Mouse (Mus musculus): ENCODE results near the gene Hif3a. TPM values are rescaled to one million over a fixed set of nuclear protein-coding genes. Genes with fewer than 3 reads are reported as not detected.
A peak's percentile ranks its signal among the peaks of the same experiment; 100 is the strongest.

Gene Hif3a
- polyA plus RNA-seq, 1 experiment: 11.9 TPM

- TF ChIP-seq POLR2A (IDR thresholded peaks at IDR 0.05; ENCODE audit: insufficient read depth, low read length) (no peak), EP300 (IDR thresholded peaks at IDR 0.05; ENCODE audit: insufficient read depth, low read depth, low read length) (no peak), CTCF (IDR thresholded peaks at IDR 0.05; ENCODE audit: low read depth, low read length) (no peak)
- Histone ChIP-seq H3K27me3 (ENCODE audit: control insufficient read depth, insufficient read depth, low read length, poor library complexity, severe bottlenecking) (no peaks in the 10 kb centered on the region), H3K36me3 (ENCODE audit: control insufficient read depth, insufficient read depth, low read length, poor library complexity, severe bottlenecking) (no peaks in the 10 kb centered on the region), H3K27ac (ENCODE audit: insufficient read depth, low read length) (no peak overlapping the region), H3K4me1 (ENCODE audit: control insufficient read depth, insufficient read depth, low read length) (no peaks in the 10 kb centered on the region), H3K9ac (ENCODE audit: low read depth, poor library complexity, severe bottlenecking) (no peak overlapping the region), H3K9me3 (replicated peaks; ENCODE audit: control insufficient read depth, insufficient read depth, low read length, poor library complexity, severe bottlenecking) (no peaks in the 10 kb centered on the region), H3K4me3 (ENCODE audit: low read depth, low read length) (no peak overlapping the region)
These were observed 16.5 kb downstream of the Hif3a start for GRCm38 (mm10) chr7:17045743-17046142.

- Histone ChIP-seq H3K9me3 (replicated peaks; ENCODE audit: control insufficient read depth, insufficient read depth, low read length, poor library complexity, severe bottlenecking) (no peaks in the 10 kb centered on the region), H3K4me1 (ENCODE audit: control insufficient read depth, insufficient read depth, low read length) (no peaks in the 10 kb centered on the region), H3K27ac (ENCODE audit: insufficient read depth, low read length) (no peak overlapping the region), H3K9ac (ENCODE audit: low read depth, poor library complexity, severe bottlenecking) (no peak overlapping the region), H3K36me3 (ENCODE audit: control insufficient read depth, insufficient read depth, low read length, poor library complexity, severe bottlenecking) (no peaks in the 10 kb centered on the region), H3K4me3 (ENCODE audit: low read depth, low read length) (no peak overlapping the region), H3K27me3 (ENCODE audit: control insufficient read depth, insufficient read depth, low read length, poor library complexity, severe bottlenecking) (no peaks in the 10 kb centered on the region)
- TF ChIP-seq CTCF (IDR thresholded peaks at IDR 0.05; ENCODE audit: low read depth, low read length) (no peak), POLR2A (IDR thresholded peaks at IDR 0.05; ENCODE audit: insufficient read depth, low read length) (no peak), EP300 (IDR thresholded peaks at IDR 0.05; ENCODE audit: insufficient read depth, low read depth, low read length) (no peak)
These were observed 22.9 kb downstream of the Hif3a start for GRCm38 (mm10) chr7:17039373-17039772.

- TF ChIP-seq EP300 (IDR thresholded peaks at IDR 0.05; ENCODE audit: insufficient read depth, low read depth, low read length): no peak
- TF ChIP-seq CTCF (IDR thresholded peaks at IDR 0.05; ENCODE audit: low read depth, low read length): no peak
- TF ChIP-seq POLR2A (IDR thresholded peaks at IDR 0.05; ENCODE audit: insufficient read depth, low read length): no peak
These were observed 24.1 kb downstream of the Hif3a start for GRCm38 (mm10) chr7:17038018-17038695.

DNA sequence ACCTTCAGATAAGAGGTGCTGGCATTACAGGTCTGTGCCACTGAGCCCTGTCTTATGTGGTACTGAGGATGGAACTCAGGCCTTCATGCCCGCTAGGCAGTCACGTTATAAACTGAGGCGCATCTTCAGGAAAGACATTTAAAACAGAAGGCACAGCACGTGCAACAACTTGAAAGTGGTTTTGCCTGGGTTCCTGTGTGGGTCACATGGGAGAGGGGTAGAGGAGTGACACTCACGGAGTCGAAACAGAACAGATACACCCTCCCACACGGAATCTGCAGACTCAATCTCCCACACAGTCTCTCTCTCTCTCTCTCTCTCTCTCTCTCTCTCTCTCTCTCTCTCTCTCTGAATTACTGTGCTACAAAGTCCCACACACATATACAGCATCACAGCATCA, 32.0 kb downstream of the Hif3a start:
- TF ChIP-seq CTCF (IDR thresholded peaks at IDR 0.05; ENCODE audit: low read depth, low read length) (no peak), EP300 (IDR thresholded peaks at IDR 0.05; ENCODE audit: insufficient read depth, low read depth, low read length) (no peak), POLR2A (IDR thresholded peaks at IDR 0.05; ENCODE audit: insufficient read depth, low read length) (no peak)
- H3K4me1 ChIP-seq (ENCODE audit: control insufficient read depth, insufficient read depth, low read length): peaks cover 2% of the 10 kb centered on the region
- no peaks in the 10 kb centered on the region for H3K9me3 ChIP-seq (replicated peaks; ENCODE audit: control insufficient read depth, insufficient read depth, low read length, poor library complexity, severe bottlenecking)
- H3K27ac ChIP-seq (ENCODE audit: insufficient read depth, low read length): no peak overlapping the region
- no peaks in the 10 kb centered on the region for H3K36me3 ChIP-seq (ENCODE audit: control insufficient read depth, insufficient read depth, low read length, poor library complexity, severe bottlenecking)
- no peaks in the 10 kb centered on the region for H3K27me3 ChIP-seq (ENCODE audit: control insufficient read depth, insufficient read depth, low read length, poor library complexity, severe bottlenecking)
- no peak overlapping the region for H3K9ac ChIP-seq (ENCODE audit: low read depth, poor library complexity, severe bottlenecking)
- H3K4me3 ChIP-seq (ENCODE audit: low read depth, low read length): no peak overlapping the region

More at GRCm38 (mm10) chr7:17038018-17038695, 24.1 kb downstream of the Hif3a start:
- Histone ChIP-seq H3K27ac (ENCODE audit: insufficient read depth, low read length) (no peak overlapping the region), H3K4me3 (ENCODE audit: low read depth, low read length) (no peak overlapping the region), H3K27me3 (ENCODE audit: control insufficient read depth, insufficient read depth, low read length, poor library complexity, severe bottlenecking) (no peaks in the 10 kb centered on the region), H3K9me3 (replicated peaks; ENCODE audit: control insufficient read depth, insufficient read depth, low read length, poor library complexity, severe bottlenecking) (no peaks in the 10 kb centered on the region), H3K36me3 (ENCODE audit: control insufficient read depth, insufficient read depth, low read length, poor library complexity, severe bottlenecking) (no peaks in the 10 kb centered on the region), H3K9ac (ENCODE audit: low read depth, poor library complexity, severe bottlenecking) (no peak overlapping the region), H3K4me1 (ENCODE audit: control insufficient read depth, insufficient read depth, low read length) (no peaks in the 10 kb centered on the region)

DNA sequence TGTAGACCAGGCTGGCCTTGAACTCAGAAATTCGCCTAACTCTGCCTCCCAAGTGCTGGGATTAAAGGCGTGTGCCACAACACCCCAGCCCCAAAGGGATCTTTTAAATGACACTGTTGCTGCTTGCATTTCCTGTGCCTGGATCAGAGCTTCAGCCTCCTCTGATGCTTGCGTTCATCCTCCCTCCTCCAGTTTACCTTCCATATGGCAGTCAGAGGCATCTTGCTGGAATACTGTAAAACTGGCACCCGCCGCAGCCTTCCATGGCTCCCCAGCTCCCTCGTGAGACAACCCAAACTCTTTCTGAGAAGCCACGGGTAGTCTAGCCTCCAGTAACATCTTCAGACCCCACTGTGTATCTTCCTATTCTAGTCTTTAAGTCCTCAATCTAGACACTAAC, 33.3 kb downstream of the Hif3a start:
- no peak overlapping the region for H3K9ac ChIP-seq (ENCODE audit: low read depth, poor library complexity, severe bottlenecking)
- H3K9me3 ChIP-seq (replicated peaks; ENCODE audit: control insufficient read depth, insufficient read depth, low read length, poor library complexity, severe bottlenecking): no peaks in the 10 kb centered on the region
- no peaks in the 10 kb centered on the region for H3K27me3 ChIP-seq (ENCODE audit: control insufficient read depth, insufficient read depth, low read length, poor library complexity, severe bottlenecking)
- TF ChIP-seq CTCF (IDR thresholded peaks at IDR 0.05; ENCODE audit: low read depth, low read length) (no peak), EP300 (IDR thresholded peaks at IDR 0.05; ENCODE audit: insufficient read depth, low read depth, low read length) (no peak), POLR2A (IDR thresholded peaks at IDR 0.05; ENCODE audit: insufficient read depth, low read length) (no peak)
- no peak overlapping the region for H3K27ac ChIP-seq (ENCODE audit: insufficient read depth, low read length)
- H3K4me3 ChIP-seq (ENCODE audit: low read depth, low read length): no peak overlapping the region
- H3K36me3 ChIP-seq (ENCODE audit: control insufficient read depth, insufficient read depth, low read length, poor library complexity, severe bottlenecking): no peaks in the 10 kb centered on the region
- H3K4me1 ChIP-seq (ENCODE audit: control insufficient read depth, insufficient read depth, low read length): peaks cover 2% of the 10 kb centered on the region

GRCm38 (mm10) chr7:17027588-17028343, 34.5 kb downstream of the Hif3a start, which contains the start of gene Ppp5c:
Gene Ppp5c (minus strand): TSS chr7:17027924.
- peak within 1 kb of the TSS; percentile 78 for H3K9ac ChIP-seq (ENCODE audit: low read depth, poor library complexity, severe bottlenecking)
- no peaks in the 10 kb centered on the region for H3K27me3 ChIP-seq (ENCODE audit: control insufficient read depth, insufficient read depth, low read length, poor library complexity, severe bottlenecking)
- H3K27ac ChIP-seq (ENCODE audit: insufficient read depth, low read length): peak within 1 kb of the TSS; percentile 55; the same call in 1 of the 2 replicates
- no peak for TF ChIP-seq POLR2A (IDR thresholded peaks at IDR 0.05; ENCODE audit: insufficient read depth, low read length)
- no peak for TF ChIP-seq CTCF (IDR thresholded peaks at IDR 0.05; ENCODE audit: low read depth, low read length)
- TF ChIP-seq EP300 (IDR thresholded peaks at IDR 0.05; ENCODE audit: insufficient read depth, low read depth, low read length): 0 out of 2 replicates have a peak, but pooled peaks have one; percentile 29
- peaks cover 2% of the 10 kb centered on the region for H3K4me1 ChIP-seq (ENCODE audit: control insufficient read depth, insufficient read depth, low read length)
- peak within 1 kb of the TSS; percentile 83 for H3K4me3 ChIP-seq (ENCODE audit: low read depth, low read length)
- H3K36me3 ChIP-seq (ENCODE audit: control insufficient read depth, insufficient read depth, low read length, poor library complexity, severe bottlenecking): no peaks in the 10 kb centered on the region
- no peaks in the 10 kb centered on the region for H3K9me3 ChIP-seq (replicated peaks; ENCODE audit: control insufficient read depth, insufficient read depth, low read length, poor library complexity, severe bottlenecking)
